Mouse (Mus musculus) hindbrain, postnatal 0 days (tissue): ENCODE results near the gene Hist1h4f. TPM values are rescaled to one million over a fixed set of nuclear protein-coding genes. Genes with fewer than 3 reads are reported as not detected.

ENCODE experiments used
- ATAC-seq: fragments of 200-750 bp; cut with Nextera tagmentation; 2 replicates; pipeline ENCODE4 v1.8.0; 2017; ENCODE audit warnings: mild to moderate bottlenecking, moderate TSS enrichment, moderate library complexity
- DNase-seq: peaks from one replicate; pipeline ENCODE4 v3.0.0-alpha.2; 2015; ENCODE audit warnings: low spot score
- H3K27ac ChIP-seq: fragments of 300-500 bp; sonication (generic); 2 replicates; pipeline ENCODE4 v1.5.1; 2014; ENCODE audit warnings: mild to moderate bottlenecking
- H3K27me3 ChIP-seq: fragments of 300-500 bp; sonication (generic); 2 replicates; pipeline ENCODE4 v1.6.1; 2014; ENCODE audit warnings: low read length, mixed read lengths; ENCODE audit not compliant: insufficient read depth
- H3K36me3 ChIP-seq: fragments of 300-500 bp; sonication (generic); 2 replicates; pipeline ENCODE4 v1.6.1; 2014; ENCODE audit warnings: low read length, mixed read lengths; ENCODE audit not compliant: insufficient read depth
- H3K4me1 ChIP-seq: fragments of 300-500 bp; sonication (generic); 2 replicates; pipeline ENCODE4 v1.6.1; 2014; ENCODE audit warnings: antibody characterized with exemption, low read length, mixed read lengths; ENCODE audit not compliant: insufficient read depth
- H3K4me2 ChIP-seq: fragments of 300-500 bp; sonication (generic); 2 replicates; pipeline ENCODE4 v1.6.1; 2014; ENCODE audit warnings: low read depth, mild to moderate bottlenecking, low read length, moderate library complexity, mixed read lengths
- H3K4me3 ChIP-seq: fragments of 300-500 bp; sonication (generic); 2 replicates; pipeline ENCODE4 v1.5.1; 2014; ENCODE audit warnings: low read length
- H3K9ac ChIP-seq: fragments of 300-500 bp; sonication (generic); replicated peaks from 2 replicates; pipeline ENCODE4 v1.6.1; 2014; ENCODE audit warnings: mild to moderate bottlenecking, low read length, moderate library complexity, mixed read lengths
- H3K9me3 ChIP-seq: fragments of 300-500 bp; sonication (generic); 2 replicates; pipeline ENCODE4 v1.6.1; 2016; ENCODE audit warnings: low read length, mixed read lengths
- CTCF ChIP-seq: IDR thresholded peaks from 2 replicates; pipeline ENCODE4 v1.5.1; 2016; ENCODE audit warnings: antibody characterized with exemption, control low read depth, low read depth
- WGBS: fragments of 180-500 bp; shearing (Covaris S2); extraction: QIAGEN DNeasy Blood & Tissue Kit; methylation state at CpG from one replicate; pipeline ENCODE4 v1.1.7; 2014; 5-methylcytosine and 5-hydroxymethylcytosine counted together
- polyA plus RNA-seq: library from polyadenylated mRNA; unstranded; fragments of >200 nt; fragmentation: Nextera tagmentation; extraction: Ambion mirVana; gene quantifications from 2 replicates; pipeline ENCODE4 v1.2.1, GENCODE M21; 2015
- total RNA-seq: library from RNA; depleted of rRNA; stranded (reverse); fragments of >200 nt; gene quantifications from 2 replicates; pipeline ENCODE4 v1.2.3, GENCODE M21; 2014

Gene Hist1h4f
- total and polyA plus RNA-seq, 2 experiments from 2014 or later: 2,344 TPM; not detected in 1

GRCm38 (mm10) chr13:23583387-23584068, 32.1 kb upstream of the Hist1h4f start:
- no peaks in the 10 kb centered on the region for H3K9me3 ChIP-seq
- peaks cover 8% of the 10 kb centered on the region; the same call in 1 of the 2 replicates for H3K4me1 ChIP-seq
- DNase-seq: no peak
- H3K4me2 ChIP-seq: no peak overlapping the region
- no peak for TF ChIP-seq CTCF
- H3K4me3 ChIP-seq: no peak overlapping the region
- H3K36me3 ChIP-seq: no peaks in the 10 kb centered on the region
- no peak overlapping the region for H3K9ac ChIP-seq
- no peaks in the 10 kb centered on the region for H3K27me3 ChIP-seq
- H3K27ac ChIP-seq: no peak overlapping the region
- ATAC-seq: no peak

DNA sequence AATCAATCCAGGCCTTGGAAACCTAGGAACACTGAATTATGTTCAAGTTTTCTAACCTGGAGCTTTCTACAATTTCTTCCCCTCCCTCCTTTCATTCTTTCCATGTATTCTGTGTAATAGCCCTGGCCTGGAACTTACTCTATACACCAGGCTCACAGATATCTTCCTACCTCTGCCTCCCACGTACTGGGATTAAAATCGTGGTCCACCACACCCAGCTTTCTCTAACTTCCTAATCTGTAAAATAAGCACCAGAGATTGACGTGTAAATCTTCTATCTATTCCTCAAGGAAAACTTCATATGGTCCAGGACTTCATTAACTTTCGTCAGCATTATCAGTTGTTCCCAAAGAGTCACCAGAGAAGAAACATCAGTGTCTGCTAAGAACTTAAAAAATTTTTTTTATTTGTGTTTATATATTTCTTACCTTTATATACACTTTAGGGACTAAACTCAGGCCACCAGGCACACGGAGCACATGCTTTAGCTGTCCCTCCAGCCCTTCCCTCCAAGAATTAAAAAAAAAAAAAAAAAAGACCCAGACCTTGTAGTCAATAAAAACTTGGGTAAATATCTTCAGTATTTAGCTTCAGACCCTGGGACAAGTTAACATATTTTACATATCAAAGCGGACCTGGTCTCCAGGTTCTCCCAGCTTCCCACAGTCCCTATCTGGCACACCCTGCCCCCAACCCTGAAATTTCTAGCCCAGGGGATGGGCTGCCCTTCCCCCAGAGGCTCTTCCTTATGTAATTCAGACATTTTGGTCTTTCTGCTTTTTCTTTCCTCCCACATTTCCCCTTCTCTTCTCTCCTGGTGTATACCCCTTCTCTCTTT, 31.0 kb upstream of the Hist1h4f start:
- DNase-seq (no peak), ATAC-seq (no peak)
- Histone ChIP-seq H3K4me2 (peak overlapping the region; percentile 77), H3K9ac (peak overlapping the region; percentile 56), H3K4me3 (peak overlapping the region; percentile 45), H3K9me3 (no peaks in the 10 kb centered on the region), H3K27ac (peak overlapping the region; percentile 67), H3K36me3 (no peaks in the 10 kb centered on the region), H3K4me1 (peaks cover 8% of the 10 kb centered on the region; the same call in 1 of the 2 replicates), H3K27me3 (no peaks in the 10 kb centered on the region)
- no peak for TF ChIP-seq CTCF
- WGBS: 9% methylated on average over 6 of the region's 6 CpGs

- peak within 1 kb of the TSS; percentile 56 for H3K9ac ChIP-seq
- H3K27ac ChIP-seq: peak within 1 kb of the TSS; percentile 67
- H3K36me3 ChIP-seq: no peaks in the 10 kb centered on the region
- WGBS: under 1% methylated on average over 43 of the region's 43 CpGs
- H3K4me2 ChIP-seq: peak within 1 kb of the TSS; percentile 77
- no peaks in the 10 kb centered on the region for H3K9me3 ChIP-seq
- no peaks in the 10 kb centered on the region for H3K27me3 ChIP-seq
- peak within 1 kb of the TSS; percentile 45 for H3K4me3 ChIP-seq
- peak; percentile 93 for ATAC-seq
- peaks cover 8% of the 10 kb centered on the region; the same call in 1 of the 2 replicates for H3K4me1 ChIP-seq
- DNase-seq: peak; percentile 98
- TF ChIP-seq CTCF: no peak
These were observed 30.2 kb upstream of the Hist1h4f start, which contains the start of gene Hist1h4d for GRCm38 (mm10) chr13:23581408-23582218. Gene Hist1h4d (plus strand): TSS chr13:23581598.

DNA sequence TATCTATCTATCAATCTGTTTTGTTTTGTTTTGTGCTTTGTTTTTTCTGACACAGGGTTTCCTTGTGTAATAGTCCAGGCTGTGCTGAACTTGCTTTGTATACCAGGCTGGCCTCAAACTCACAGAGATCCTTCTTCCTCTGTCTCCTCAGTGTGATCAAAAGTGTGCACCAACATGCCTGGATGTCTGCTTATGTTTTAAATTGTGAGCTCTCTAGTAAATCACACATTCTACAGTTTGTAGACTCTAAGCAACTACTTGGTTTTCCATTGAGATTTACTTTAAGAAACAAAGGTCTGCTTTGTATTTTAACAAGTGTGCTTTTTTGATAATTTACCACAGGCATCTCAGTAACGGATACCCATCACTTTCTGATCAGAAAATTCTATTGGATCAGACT, 26.4 kb upstream of the Hist1h4f start:
- Histone ChIP-seq H3K4me2 (no peak overlapping the region), H3K9ac (no peak overlapping the region), H3K4me1 (0 out of 2 replicates have a peak, but pooled peaks cover 7% of the 10 kb centered on the region), H3K36me3 (no peaks in the 10 kb centered on the region), H3K4me3 (no peak overlapping the region), H3K9me3 (no peaks in the 10 kb centered on the region), H3K27me3 (no peaks in the 10 kb centered on the region), H3K27ac (no peak overlapping the region)
- ATAC-seq (no peak), DNase-seq (no peak)
- no peak for TF ChIP-seq CTCF
- WGBS: 92% methylated on average over 1 of the region's 1 CpGs

GRCm38 (mm10) chr13:23576906-23577639, 25.6 kb upstream of the Hist1h4f start:
- 0 out of 2 replicates have a peak, but pooled peaks cover 7% of the 10 kb centered on the region for H3K4me1 ChIP-seq
- no peak overlapping the region for H3K4me3 ChIP-seq
- H3K27ac ChIP-seq: no peak overlapping the region
- no peaks in the 10 kb centered on the region for H3K9me3 ChIP-seq
- no peaks in the 10 kb centered on the region for H3K27me3 ChIP-seq
- no peaks in the 10 kb centered on the region for H3K36me3 ChIP-seq
- no peak for TF ChIP-seq CTCF
- H3K9ac ChIP-seq: peak overlapping the region; percentile 42; the same call in 1 of the 2 replicates
- WGBS: 55% methylated on average over 6 of the region's 6 CpGs
- ATAC-seq: no peak
- peak overlapping the region; percentile 52 for H3K4me2 ChIP-seq
- DNase-seq: no peak
